Mouse (Mus musculus): ENCODE data around the gene Map10.

Map10 gene

GRCm38 (mm10) chr8:125716211-125716610 is 46.6 kb downstream of the Map10 start:
- no peak for DNase-seq (ENCODE audit: low read depth, low spot score)

GRCm38 (mm10) chr8:125716613-125717012 is 47.0 kb downstream of the Map10 start:
- no peak for DNase-seq (ENCODE audit: low read depth, low spot score)

- no peak for DNase-seq (ENCODE audit: low read depth, low spot score)
Measured at GRCm38 (mm10) chr8:125718914-125719313, 49.3 kb downstream of the Map10 start.

- no peak for DNase-seq (ENCODE audit: low read depth, low spot score)
Measured at GRCm38 (mm10) chr8:125722675-125723074, 53.1 kb downstream of the Map10 start.

Measured in retina, adult 2 months (tissue).